10 mouse cellular contexts compared by ENCODE assay signal in genomic region chr6:86349257-86349656, GRCm38 (mm10). TPM values are rescaled to one million over a fixed set of nuclear protein-coding genes. Genes with fewer than 3 reads are reported as not detected.
DNase-seq lines count a peak whose midpoint lies in the region; ATAC-seq lines count a peak whose summit lies in the region.
"Had no signal": no experiment of that assay in that cellular context is flagged by ENCODE, and none has a peak within 500 bp of the region (broad histone marks: within the 10 kb centered on the region; RNA-seq: fewer than 3 reads in every experiment).

No protein-coding gene starts in this region.

- WGBS in hindbrain, embryonic 11.5 days, result 58% methylated on average over 7 of the region's 7 CpGs
- WGBS in hindbrain, embryonic 16.5 days, result 51% methylated on average over 7 of the region's 7 CpGs
- 52% methylated on average over 7 of the region's 7 CpGs for WGBS in hindbrain, embryonic 14.5 days

- DNase-seq in hindbrain, embryonic 11.5 days (ENCODE audit: low spot score), result peak; percentile 23
- peak; percentile 26 for DNase-seq in ovary, postnatal 36 days (ENCODE audit: low spot score)
- no peak for DNase-seq in ovary, postnatal 10 days (ENCODE audit: low spot score)
- peak; percentile 53 for DNase-seq in embryo, embryonic 10.5 days (ENCODE audit: low spot score)
- peak; percentile 63 for DNase-seq in retina, embryonic 14.5 days (ENCODE audit: low spot score)
- DNase-seq in hindbrain, embryonic 14.5 days (ENCODE audit: low spot score), result no peak
- no peak for DNase-seq in kidney, postnatal 10 days
- DNase-seq: thymus, postnatal 4 days had no signal

- ATAC-seq in hindbrain, embryonic 11.5 days (ENCODE audit: low FRiP score), result no peak
- no peak for ATAC-seq in hindbrain, embryonic 16.5 days
- ATAC-seq in hindbrain, embryonic 14.5 days (ENCODE audit: low FRiP score), result no peak

- H3K4me2 ChIP-seq in hindbrain, embryonic 11.5 days (replicated peaks; ENCODE audit: low read depth, low read length), result no peak overlapping the region
- no peak overlapping the region for H3K4me2 ChIP-seq in hindbrain, embryonic 16.5 days (ENCODE audit: low read length)
- no peak overlapping the region for H3K4me2 ChIP-seq in hindbrain, embryonic 14.5 days (replicated peaks)
- H3K4me2 ChIP-seq: liver, embryonic 15.5 days had no signal

- H3K9ac ChIP-seq in hindbrain, embryonic 11.5 days (ENCODE audit: low read depth, low read length), result no peak overlapping the region
- H3K9ac ChIP-seq in hindbrain, embryonic 16.5 days (ENCODE audit: low read depth, low read length), result no peak overlapping the region
- H3K9ac ChIP-seq in hindbrain, embryonic 14.5 days, result no peak overlapping the region
- H3K9ac ChIP-seq: liver, embryonic 15.5 days had no signal

- no peaks in the 10 kb centered on the region for H3K4me1 ChIP-seq in hindbrain, embryonic 11.5 days (replicated peaks; ENCODE audit: control insufficient read depth, insufficient read depth, low read length)
- H3K4me1 ChIP-seq in hindbrain, embryonic 16.5 days (ENCODE audit: control insufficient read depth, insufficient read depth, low read depth, low read length), result no peaks in the 10 kb centered on the region
- no peaks in the 10 kb centered on the region for H3K4me1 ChIP-seq in hindbrain, embryonic 14.5 days (replicated peaks; ENCODE audit: control insufficient read depth, insufficient read depth, low read length)
- H3K4me1 ChIP-seq: liver, embryonic 15.5 days had no signal

- no peaks in the 10 kb centered on the region for H3K9me3 ChIP-seq in hindbrain, embryonic 11.5 days (ENCODE audit: control insufficient read depth, low read length)
- no peaks in the 10 kb centered on the region for H3K9me3 ChIP-seq in hindbrain, embryonic 16.5 days (ENCODE audit: control insufficient read depth, low read length)
- H3K9me3 ChIP-seq in hindbrain, embryonic 14.5 days (ENCODE audit: control insufficient read depth, low read length), result no peaks in the 10 kb centered on the region
- H3K9me3 ChIP-seq: liver, embryonic 15.5 days had no signal

- no peaks in the 10 kb centered on the region for H3K36me3 ChIP-seq in hindbrain, embryonic 11.5 days (ENCODE audit: control insufficient read depth, insufficient read depth, low read length)
- no peaks in the 10 kb centered on the region for H3K36me3 ChIP-seq in hindbrain, embryonic 16.5 days (ENCODE audit: control insufficient read depth, insufficient read depth, low read length)
- H3K36me3 ChIP-seq in hindbrain, embryonic 14.5 days (replicated peaks; ENCODE audit: control insufficient read depth, insufficient read depth), result no peaks in the 10 kb centered on the region
- H3K36me3 ChIP-seq: liver, embryonic 15.5 days had no signal

- no peaks in the 10 kb centered on the region for H3K27me3 ChIP-seq in hindbrain, embryonic 11.5 days (ENCODE audit: control insufficient read depth, insufficient read depth, low read length)
- H3K27me3 ChIP-seq in hindbrain, embryonic 16.5 days (replicated peaks; ENCODE audit: control insufficient read depth, insufficient read depth, low read length), result no peaks in the 10 kb centered on the region
- no peaks in the 10 kb centered on the region for H3K27me3 ChIP-seq in hindbrain, embryonic 14.5 days (ENCODE audit: control insufficient read depth, insufficient read depth, low read length)
- H3K27me3 ChIP-seq: liver, embryonic 15.5 days had no signal

- no peak overlapping the region for H3K27ac ChIP-seq in hindbrain, embryonic 11.5 days (ENCODE audit: low read depth, low read length)
- H3K27ac ChIP-seq in hindbrain, embryonic 16.5 days (ENCODE audit: low read depth, low read length), result no peak overlapping the region
- H3K27ac ChIP-seq in hindbrain, embryonic 14.5 days, result no peak overlapping the region
- H3K27ac ChIP-seq: liver, embryonic 15.5 days had no signal

- H3K4me3 ChIP-seq in hindbrain, embryonic 11.5 days (ENCODE audit: low read depth, low read length), result no peak overlapping the region
- H3K4me3 ChIP-seq in hindbrain, embryonic 16.5 days (ENCODE audit: low read length), result no peak overlapping the region
- no peak overlapping the region for H3K4me3 ChIP-seq in hindbrain, embryonic 14.5 days (replicated peaks; ENCODE audit: low read length)
- H3K4me3 ChIP-seq: liver, embryonic 15.5 days had no signal

RNA-seq across cellular contexts. Expression of gene Fam136a, which starts 16.2 kb away (rescaled TPM):
- polyA plus RNA-seq in hindbrain, embryonic 11.5 days (2014; fragmentation: Nextera tagmentation; extraction: Ambion mirVana), result 137 and 140 TPM in 2 replicates
- 112 and 114 TPM in 2 replicates for polyA plus RNA-seq in hindbrain, embryonic 16.5 days (2015; fragmentation: Nextera tagmentation; extraction: Ambion mirVana)
- polyA plus RNA-seq in hindbrain, embryonic 14.5 days (2014; fragmentation: Nextera tagmentation; extraction: Ambion mirVana), result 114 and 115 TPM in 2 replicates

RNA-seq across cellular contexts. Expression of gene Snrpg, which starts 21.8 kb away (rescaled TPM):
- 610 and 651 TPM in 2 replicates for polyA plus RNA-seq in hindbrain, embryonic 11.5 days (2014; fragmentation: Nextera tagmentation; extraction: Ambion mirVana)
- polyA plus RNA-seq in hindbrain, embryonic 16.5 days (2015; fragmentation: Nextera tagmentation; extraction: Ambion mirVana), result 234 and 259 TPM in 2 replicates
- 345 and 410 TPM in 2 replicates for polyA plus RNA-seq in hindbrain, embryonic 14.5 days (2014; fragmentation: Nextera tagmentation; extraction: Ambion mirVana)

RNA-seq across cellular contexts. Expression of gene Pcyox1, which starts 47.7 kb away (rescaled TPM):
- polyA plus RNA-seq in hindbrain, embryonic 11.5 days (2014; fragmentation: Nextera tagmentation; extraction: Ambion mirVana), result 107 and 109 TPM in 2 replicates
- polyA plus RNA-seq in hindbrain, embryonic 16.5 days (2015; fragmentation: Nextera tagmentation; extraction: Ambion mirVana), result 88.4 and 92.7 TPM in 2 replicates
- polyA plus RNA-seq in hindbrain, embryonic 14.5 days (2014; fragmentation: Nextera tagmentation; extraction: Ambion mirVana), result 94.9 and 99.9 TPM in 2 replicates

RNA-seq across cellular contexts. Expression of gene Tia1, which starts 54.8 kb away (rescaled TPM):
- polyA plus RNA-seq in hindbrain, embryonic 11.5 days (2014; fragmentation: Nextera tagmentation; extraction: Ambion mirVana), result 270 and 292 TPM in 2 replicates
- 232 and 270 TPM in 2 replicates for polyA plus RNA-seq in hindbrain, embryonic 16.5 days (2015; fragmentation: Nextera tagmentation; extraction: Ambion mirVana)
- 267 and 306 TPM in 2 replicates for polyA plus RNA-seq in hindbrain, embryonic 14.5 days (2014; fragmentation: Nextera tagmentation; extraction: Ambion mirVana)

Comparison
In these comparisons a context has a peak if more than half of its experiments do, and no peak if none do; other contexts are left out.
1. DNase-seq: peak in hindbrain, embryonic 11.5 days (single experiment), ovary, postnatal 36 days (single experiment), embryo, embryonic 10.5 days (single experiment) and retina, embryonic 14.5 days (single experiment); none in ovary, postnatal 10 days (single experiment), hindbrain, embryonic 14.5 days (single experiment) and kidney, postnatal 10 days (single experiment).